Mouse (Mus musculus) right cerebral cortex, postnatal 36 days (tissue): Measurements from ENCODE around the gene Cox6b2.
"Not testable (repeated sequence)": the region's sequence is repeated elsewhere in the genome, so short reads cannot be mapped to it uniquely, and the experiment has no call there.

ENCODE experiments used
- DNase-seq, 2 experiments: peaks; one replicate each; pipeline ENCODE4 v3.0.0; 2022; ENCODE audit warnings: low spot score in 2 of 2, mixed read lengths in 1 of 2

Cox6b2 gene

GRCm38 (mm10) chr7:4752821-4753570 is at the start of gene Cox6b2:
Cox6b2 (minus strand) TSS chr7:4753094.
- DNase-seq = peak; percentile 28 to 50

GRCm38 (mm10) chr7:4802247-4802646 is 49.4 kb upstream of the Cox6b2 start:
- DNase-seq = no peak

- DNase-seq = no peak
Observed at GRCm38 (mm10) chr7:4795767-4796433, 43.0 kb upstream of the Cox6b2 start.

- no peak for DNase-seq
Observed at GRCm38 (mm10) chr7:4794631-4795168, 41.8 kb upstream of the Cox6b2 start.

- DNase-seq = no peak
Observed at GRCm38 (mm10) chr7:4793674-4794073, 40.8 kb upstream of the Cox6b2 start.

GRCm38 (mm10) chr7:4793248-4793647 is 40.4 kb upstream of the Cox6b2 start:
- not testable (repeated sequence) for DNase-seq

- DNase-seq = peak; percentile 92 to 95
Observed at GRCm38 (mm10) chr7:4792278-4793212, 39.7 kb upstream of the Cox6b2 start, which contains the start of gene Rpl28. Rpl28 (plus strand) TSS chr7:4792874.

- no peak for DNase-seq
Observed at GRCm38 (mm10) chr7:4789436-4789935, 36.6 kb upstream of the Cox6b2 start, which contains the start of gene Tmem238. Tmem238 (minus strand) TSS chr7:4789656.

GRCm38 (mm10) chr7:4788499-4789435 is 35.9 kb upstream of the Cox6b2 start:
- peak in 1 of 2 experiments; percentile 35 for DNase-seq

- peak; percentile 40 to 46 for DNase-seq
Observed at GRCm38 (mm10) chr7:4783667-4784268, 30.9 kb upstream of the Cox6b2 start.

GRCm38 (mm10) chr7:4782759-4783158 is 29.9 kb upstream of the Cox6b2 start, which contains the start of the genes Il11 and Tmem190:
Il11 (minus strand) TSS chr7:4782859.
Tmem190 (plus strand) TSS chr7:4782937.
- no peak for DNase-seq

GRCm38 (mm10) chr7:4782130-4782529 is 29.2 kb upstream of the Cox6b2 start:
- DNase-seq = no peak

- no peak for DNase-seq
Observed at GRCm38 (mm10) chr7:4779921-4780320, 27.0 kb upstream of the Cox6b2 start.

- no peak for DNase-seq
Observed at GRCm38 (mm10) chr7:4777851-4778637, 25.1 kb upstream of the Cox6b2 start.

GRCm38 (mm10) chr7:4776861-4777830 is 24.3 kb upstream of the Cox6b2 start:
- DNase-seq = no peak

GRCm38 (mm10) chr7:4776131-4776530 is 23.2 kb upstream of the Cox6b2 start:
- no peak for DNase-seq

- DNase-seq = no peak
Observed at GRCm38 (mm10) chr7:4771202-4771601, 18.3 kb upstream of the Cox6b2 start, which contains the start of gene Fam71e2. Fam71e2 (minus strand) TSS chr7:4771302.
